Mouse (Mus musculus) left cerebral cortex, postnatal 10 days (tissue): ENCODE data around the gene Nelfcd. TPM values are rescaled to one million over a fixed set of nuclear protein-coding genes. Genes with fewer than 3 reads are reported as not detected.
A peak's percentile ranks its signal among the peaks of the same experiment; 100 is the strongest.

Source experiments
- DNase-seq, 2 experiments: peaks; one replicate each; pipeline ENCODE4 v3.0.0; 2021 to 2022; ENCODE audit warnings: low spot score in 2 of 2, mixed read lengths in 1 of 2; ENCODE audit errors: extremely low spot score in 1 of 2
- intact Hi-C: fragments of 180-260 bp; cut with DNase I; formaldehyde crosslinking; loops from one replicate; pipeline ENCODE4 v1.15.1; 2025
- total RNA-seq, 2 experiments: library from RNA; stranded (reverse); gene quantifications; 2 replicates each; pipeline ENCODE4 v1.2.3; 2021

The Nelfcd gene
- 10 to 100 TPM; 56.6 to 59.1 TPM for total RNA-seq

GRCm38 (mm10) chr2:174415731-174416310, at the start of gene Nelfcd:
Gene Nelfcd (plus strand): TSS chr2:174415804.
- intact Hi-C loops = loop anchor here (5.0 kb wide), 1 partner anchor 84 kb away; no protein-coding TSS in a partner anchor
- DNase-seq = peak; percentile 88 to 95

GRCm38 (mm10) chr2:174366571-174366970, 49.0 kb upstream of the Nelfcd start:
- intact Hi-C loops = no loop called here

GRCm38 (mm10) chr2:174381021-174381420, 34.6 kb upstream of the Nelfcd start:
- intact Hi-C loops = no loop called here
- DNase-seq = no peak

More at GRCm38 (mm10) chr2:174366571-174366970, 49.0 kb upstream of the Nelfcd start:
- no peak for DNase-seq

GRCm38 (mm10) chr2:174391936-174392335, 23.7 kb upstream of the Nelfcd start:
- intact Hi-C loops = no loop called here

GRCm38 (mm10) chr2:174392554-174392953, 23.1 kb upstream of the Nelfcd start:
- no peak for DNase-seq
- intact Hi-C loops = no loop called here

More at GRCm38 (mm10) chr2:174391936-174392335, 23.7 kb upstream of the Nelfcd start:
- no peak for DNase-seq

- no peak for DNase-seq
- intact Hi-C loops = no loop called here
Measured at GRCm38 (mm10) chr2:174393383-174393782, 22.2 kb upstream of the Nelfcd start.

GRCm38 (mm10) chr2:174396643-174397042, 19.0 kb upstream of the Nelfcd start:
- DNase-seq = no peak

GRCm38 (mm10) chr2:174397065-174397464, 18.5 kb upstream of the Nelfcd start:
- intact Hi-C loops = no loop called here

More at GRCm38 (mm10) chr2:174396643-174397042, 19.0 kb upstream of the Nelfcd start:
- intact Hi-C loops = no loop called here

GRCm38 (mm10) chr2:174397881-174398280, 17.7 kb upstream of the Nelfcd start:
- DNase-seq = no peak
- intact Hi-C loops = no loop called here

More at GRCm38 (mm10) chr2:174397065-174397464, 18.5 kb upstream of the Nelfcd start:
- DNase-seq = no peak

- no peak for DNase-seq
- intact Hi-C loops = no loop called here
Measured at GRCm38 (mm10) chr2:174400396-174400795, 15.2 kb upstream of the Nelfcd start.

- intact Hi-C loops = no loop called here
- no peak for DNase-seq
Measured at GRCm38 (mm10) chr2:174410222-174410621, 5.4 kb upstream of the Nelfcd start.

- no peak for DNase-seq
- intact Hi-C loops = no loop called here
Measured at GRCm38 (mm10) chr2:174413127-174413526, 2.5 kb upstream of the Nelfcd start.

GRCm38 (mm10) chr2:174415001-174415730, 438 bp upstream of the Nelfcd start:
- intact Hi-C loops = loop anchor here (5.0 kb wide), 1 partner anchor 83 kb away; no protein-coding TSS in a partner anchor
- no peak for DNase-seq

- intact Hi-C loops = no loop called here
- DNase-seq = no peak
Measured at GRCm38 (mm10) chr2:174421107-174421506, 5.5 kb downstream of the Nelfcd start.

GRCm38 (mm10) chr2:174424301-174425085, 8.9 kb downstream of the Nelfcd start:
- peak in 1 of 2 experiments; percentile 8 for DNase-seq
- intact Hi-C loops = no loop called here

- intact Hi-C loops = no loop called here
- no peak for DNase-seq
Measured at GRCm38 (mm10) chr2:174426856-174427255, 11.3 kb downstream of the Nelfcd start.

- no peak for DNase-seq
- intact Hi-C loops = no loop called here
Measured at GRCm38 (mm10) chr2:174428076-174428835, 12.7 kb downstream of the Nelfcd start.

- no peak for DNase-seq
- intact Hi-C loops = no loop called here
Measured at GRCm38 (mm10) chr2:174428996-174429591, 13.5 kb downstream of the Nelfcd start.
